Mouse (Mus musculus) lung, adult 2 months (tissue): ENCODE data around the gene Usp53. TPM values are rescaled to one million over a fixed set of nuclear protein-coding genes. Genes with fewer than 3 reads are reported as not detected.

ENCODE experiments used
- DNase-seq: peaks from one replicate; pipeline ENCODE4 v3.0.0; 2022
- H3K4me1 ChIP-seq: fragments of 200-500 bp; 2 replicates; pipeline ENCODE4 v1.6.1; 2011; ENCODE audit warnings: low read length; ENCODE audit not compliant: control insufficient read depth, insufficient read depth
- H3K4me3 ChIP-seq: fragments of 200-500 bp; replicated peaks from 2 replicates; pipeline ENCODE3; 2011; ENCODE audit warnings: low read depth, mild to moderate bottlenecking, control low read depth, low read length; ENCODE audit errors: extremely low read depth
- CTCF ChIP-seq: fragments of 200-500 bp; IDR thresholded peaks from 2 replicates; pipeline ENCODE4 v1.5.1; 2011; ENCODE audit warnings: mild to moderate bottlenecking, low read length, control low read depth; ENCODE audit not compliant: insufficient read depth
- POLR2A ChIP-seq: fragments of 200-500 bp; IDR thresholded peaks from 2 replicates; pipeline ENCODE4 v1.6.1; 2011; ENCODE audit warnings: low read depth, mild to moderate bottlenecking, control low read depth, low read length, borderline replicate concordance; ENCODE audit errors: extremely low read depth
- WGBS: fragments of 180-500 bp; shearing (Covaris S2); methylation state at CpG from one replicate; pipeline ENCODE4 v1.1.7; 2018; 5-methylcytosine and 5-hydroxymethylcytosine counted together
- polyA plus RNA-seq: library from polyadenylated mRNA; depleted of rRNA; stranded (reverse); fragments of >200 nt; gene quantifications from 2 replicates; pipeline ENCODE4 v1.2.3, GENCODE M21; 2012

Gene Usp53
- polyA plus RNA-seq, 1 experiment = 4.7 TPM

GRCm38 (mm10) chr3:122921676-122922527 lies 62.4 kb downstream of the Usp53 start:
- TF ChIP-seq POLR2A (no peak), CTCF (no peak)
- 66% methylated on average over 8 of the region's 8 CpGs for WGBS
- no peak for DNase-seq
- Histone ChIP-seq H3K4me3 (no peak overlapping the region), H3K4me1 (no peaks in the 10 kb centered on the region; the same call in 1 of the 2 replicates)

GRCm38 (mm10) chr3:122920572-122921435 lies 63.5 kb downstream of the Usp53 start:
- DNase-seq = no peak
- no peak for TF ChIP-seq POLR2A
- no peak for TF ChIP-seq CTCF
- H3K4me3 ChIP-seq = no peak overlapping the region
- H3K4me1 ChIP-seq = no peaks in the 10 kb centered on the region
- 58% methylated on average over 8 of the region's 8 CpGs for WGBS

- WGBS = 85% methylated on average over 8 of the region's 8 CpGs
- DNase-seq = no peak
- TF ChIP-seq CTCF (no peak), POLR2A (no peak)
- no peak within 1 kb of the TSS for H3K4me3 ChIP-seq
- H3K4me1 ChIP-seq = no peaks in the 10 kb centered on the region
These were observed 65.0 kb downstream of the Usp53 start, which contains the start of gene Gm10959 for GRCm38 (mm10) chr3:122919260-122919659. TSS of gene Gm10959 (minus strand) at chr3:122919360.

GRCm38 (mm10) chr3:122918672-122919071 lies 65.6 kb downstream of the Usp53 start:
- no peak for TF ChIP-seq CTCF
- no peak for TF ChIP-seq POLR2A

GRCm38 (mm10) chr3:122916191-122916680 lies 68.1 kb downstream of the Usp53 start:
- 77% methylated on average over 6 of the region's 6 CpGs for WGBS
- H3K4me3 ChIP-seq = no peak overlapping the region
- no peaks in the 10 kb centered on the region for H3K4me1 ChIP-seq
- DNase-seq = no peak
- no peak for TF ChIP-seq CTCF
- no peak for TF ChIP-seq POLR2A

More at GRCm38 (mm10) chr3:122918672-122919071, 65.6 kb downstream of the Usp53 start:
- no peaks in the 10 kb centered on the region for H3K4me1 ChIP-seq
- no peak for DNase-seq
- H3K4me3 ChIP-seq = no peak overlapping the region
- 43% methylated on average over 2 of the region's 2 CpGs for WGBS

- no peaks in the 10 kb centered on the region for H3K4me1 ChIP-seq
- 70% methylated on average over 5 of the region's 5 CpGs for WGBS
- DNase-seq = no peak
- TF ChIP-seq POLR2A (no peak), CTCF (no peak)
- no peak overlapping the region for H3K4me3 ChIP-seq
These were observed 68.8 kb downstream of the Usp53 start for GRCm38 (mm10) chr3:122915493-122915892.

GRCm38 (mm10) chr3:122907841-122908240 lies 76.5 kb downstream of the Usp53 start:
- TF ChIP-seq CTCF = no peak
- no peak for TF ChIP-seq POLR2A
- WGBS = 83% methylated on average over 2 of the region's 2 CpGs
- no peak overlapping the region for H3K4me3 ChIP-seq
- H3K4me1 ChIP-seq = no peaks in the 10 kb centered on the region
- no peak for DNase-seq

GRCm38 (mm10) chr3:122903746-122904433 lies 80.4 kb downstream of the Usp53 start:
- peak; percentile 13 for DNase-seq
- no peak overlapping the region for H3K4me3 ChIP-seq
- H3K4me1 ChIP-seq = no peaks in the 10 kb centered on the region
- TF ChIP-seq POLR2A (no peak), CTCF (peak; percentile 72)
- 39% methylated on average over 12 of the region's 12 CpGs for WGBS

GRCm38 (mm10) chr3:122898254-122898653 lies 86.1 kb downstream of the Usp53 start:
- 53% methylated on average over 6 of the region's 6 CpGs for WGBS
- TF ChIP-seq POLR2A (no peak), CTCF (no peak)
- H3K4me3 ChIP-seq = no peak overlapping the region
- no peaks in the 10 kb centered on the region for H3K4me1 ChIP-seq
- no peak for DNase-seq
